Mouse (Mus musculus): ENCODE results near the gene Cacfd1.

GRCm38 (mm10) chr2:26984179-26984578 is 25.5 kb upstream of the Cacfd1 start:
- TF ChIP-seq CTCF (IDR thresholded peaks at IDR 0.05; ENCODE audit: low read depth) (no peak), EP300 (optimal IDR thresholded peaks at IDR 0.05) (no peak)

Data from stomach, postnatal 0 days (tissue).